Mouse (Mus musculus): ENCODE data around the gene Kat8. TPM values are rescaled to one million over a fixed set of nuclear protein-coding genes. Genes with fewer than 3 reads are reported as not detected.

The Kat8 gene
- polyA plus RNA-seq, 1 experiment: 23.7 TPM

DNA sequence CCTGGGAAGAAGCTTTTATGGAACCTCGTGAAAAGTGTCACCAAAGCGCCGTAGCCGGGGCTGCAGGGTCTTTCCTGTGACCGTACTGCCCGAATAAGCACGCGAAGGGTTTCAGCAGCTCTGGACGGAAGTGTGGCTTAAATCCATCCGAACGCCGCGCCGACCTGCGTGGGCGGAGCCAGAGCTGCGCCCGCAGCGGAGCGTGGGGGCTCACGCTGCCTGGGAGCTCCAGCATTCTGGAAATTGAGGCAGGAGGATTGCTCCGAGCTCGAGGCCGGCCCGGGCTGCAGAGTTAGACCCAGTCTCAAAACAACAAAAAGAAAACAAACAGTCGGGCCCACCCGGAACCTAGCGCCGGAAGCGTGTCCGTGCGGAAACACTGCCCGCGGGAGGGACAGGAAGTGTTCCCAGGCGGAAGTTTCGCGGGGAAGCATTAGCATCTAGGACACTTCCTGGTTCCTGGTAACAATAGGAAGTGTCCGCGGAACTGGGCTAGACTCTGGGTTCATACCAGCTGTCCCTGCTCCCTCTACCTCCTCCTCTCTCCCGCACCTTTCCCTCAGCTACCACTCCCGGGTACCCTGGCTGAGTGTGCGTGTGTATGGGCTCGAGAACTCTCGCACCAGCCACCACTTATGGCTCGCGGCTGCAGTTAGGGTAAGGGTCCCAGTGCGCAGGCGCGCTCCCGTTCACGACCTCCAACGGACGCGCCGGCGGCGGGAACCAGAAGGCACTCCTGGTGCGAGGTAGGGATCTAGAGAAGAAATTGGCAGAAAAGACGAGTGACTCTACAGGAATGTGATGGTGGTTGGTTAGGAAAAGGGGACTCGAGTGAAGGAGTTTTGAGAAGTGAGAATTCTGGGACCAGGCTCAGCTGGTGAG, 35.6 kb upstream of the Kat8 start, which contains the start of gene Zfp668:
Gene Zfp668, minus strand, starts transcription at position 362 of the 882 bp plus-strand sequence.
- Histone ChIP-seq H3K27ac (ENCODE audit: insufficient read depth, low read depth, low read length) (peak within 1 kb of the TSS; percentile 93), H3K4me1 (ENCODE audit: control insufficient read depth, insufficient read depth, low read length) (peaks cover 20% of the 10 kb centered on the region), H3K4me3 (ENCODE audit: insufficient read depth, low read length) (peak within 1 kb of the TSS; percentile 89)
- TF ChIP-seq CTCF (IDR thresholded peaks at IDR 0.05; ENCODE audit: low read depth, low read length) (no peak), POLR2A (IDR thresholded peaks at IDR 0.05; ENCODE audit: borderline replicate concordance, low read depth, low read length) (0 out of 2 replicates have a peak, but pooled peaks have one; percentile 60)

DNA sequence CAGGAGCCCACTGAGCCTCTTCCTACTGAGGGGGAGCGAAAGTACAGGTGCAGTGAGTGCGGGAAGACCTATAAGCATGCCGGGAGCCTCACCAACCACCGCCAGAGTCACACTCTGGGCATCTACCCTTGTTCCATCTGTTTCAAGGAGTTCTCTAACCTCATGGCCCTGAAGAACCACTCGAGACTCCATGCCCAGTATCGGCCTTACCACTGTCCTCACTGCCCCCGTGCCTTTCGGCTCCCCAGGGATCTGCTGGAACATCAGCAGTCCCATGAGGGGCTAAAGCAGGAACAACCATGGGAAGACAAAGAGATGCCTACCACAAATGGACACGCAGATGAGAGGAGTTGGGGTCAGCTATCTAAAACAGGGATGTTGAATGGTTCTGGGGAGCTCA, 33.0 kb upstream of the Kat8 start:
- Histone ChIP-seq H3K4me1 (ENCODE audit: control insufficient read depth, insufficient read depth, low read length) (peaks cover 7% of the 10 kb centered on the region), H3K4me3 (ENCODE audit: insufficient read depth, low read length) (no peak overlapping the region), H3K27ac (ENCODE audit: insufficient read depth, low read depth, low read length) (no peak overlapping the region)
- TF ChIP-seq POLR2A (IDR thresholded peaks at IDR 0.05; ENCODE audit: borderline replicate concordance, low read depth, low read length) (no peak), CTCF (IDR thresholded peaks at IDR 0.05; ENCODE audit: low read depth, low read length) (no peak)

DNA sequence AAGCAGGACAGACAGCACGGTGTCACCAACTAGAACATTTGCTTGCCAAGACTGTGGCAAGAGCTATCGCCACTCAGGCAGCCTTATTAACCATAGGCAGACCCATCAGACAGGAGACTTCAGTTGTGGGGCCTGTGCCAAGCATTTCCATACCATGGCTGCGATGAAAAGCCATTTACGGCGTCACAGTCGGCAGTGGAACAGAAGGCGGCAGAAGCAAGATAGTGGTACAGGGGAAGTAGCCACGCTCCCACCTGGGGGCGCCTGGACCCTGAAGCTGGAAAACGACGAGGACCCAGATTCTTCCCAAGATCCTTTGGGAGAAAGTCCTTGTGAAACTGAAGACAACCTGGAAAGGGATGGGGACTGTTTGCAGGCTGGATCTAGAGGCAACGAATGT, 31.9 kb upstream of the Kat8 start:
- TF ChIP-seq POLR2A (IDR thresholded peaks at IDR 0.05; ENCODE audit: borderline replicate concordance, low read depth, low read length) (no peak), CTCF (IDR thresholded peaks at IDR 0.05; ENCODE audit: low read depth, low read length) (no peak)

DNA sequence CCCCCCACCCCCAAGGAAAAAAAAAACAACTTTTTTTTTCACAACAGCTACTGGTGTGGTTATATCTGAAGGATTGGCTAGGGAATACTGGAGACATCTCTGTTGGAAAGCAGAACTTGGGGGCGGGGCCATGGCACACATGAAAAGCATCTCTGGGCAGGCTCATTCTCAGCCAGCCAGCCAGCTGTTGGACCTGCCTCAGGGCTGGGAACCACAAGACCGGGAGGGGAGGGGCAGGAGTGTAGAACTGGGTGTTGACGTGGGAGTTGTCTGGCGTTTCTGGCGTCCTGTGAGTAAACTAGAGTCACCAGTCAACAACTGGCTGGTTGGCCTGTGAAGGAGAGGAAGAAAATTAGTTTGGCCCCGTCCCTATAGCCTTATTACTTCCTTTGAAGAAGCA, 26.4 kb upstream of the Kat8 start:
- Histone ChIP-seq H3K4me3 (ENCODE audit: insufficient read depth, low read length) (no peak overlapping the region), H3K27ac (ENCODE audit: insufficient read depth, low read depth, low read length) (no peak overlapping the region), H3K4me1 (ENCODE audit: control insufficient read depth, insufficient read depth, low read length) (no peaks in the 10 kb centered on the region)
- TF ChIP-seq CTCF (IDR thresholded peaks at IDR 0.05; ENCODE audit: low read depth, low read length) (no peak), POLR2A (IDR thresholded peaks at IDR 0.05; ENCODE audit: borderline replicate concordance, low read depth, low read length) (no peak)

More for the DNA sequence above, 31.9 kb upstream of the Kat8 start:
- H3K27ac ChIP-seq (ENCODE audit: insufficient read depth, low read depth, low read length): no peak overlapping the region
- H3K4me1 ChIP-seq (ENCODE audit: control insufficient read depth, insufficient read depth, low read length): peaks cover 3% of the 10 kb centered on the region; the same call in 1 of the 2 replicates
- H3K4me3 ChIP-seq (ENCODE audit: insufficient read depth, low read length): no peak overlapping the region

GRCm38 (mm10) chr7:127886551-127886950, 25.8 kb upstream of the Kat8 start:
- H3K4me1 ChIP-seq (ENCODE audit: control insufficient read depth, insufficient read depth, low read length): no peaks in the 10 kb centered on the region
- no peak for TF ChIP-seq POLR2A (IDR thresholded peaks at IDR 0.05; ENCODE audit: borderline replicate concordance, low read depth, low read length)
- TF ChIP-seq CTCF (IDR thresholded peaks at IDR 0.05; ENCODE audit: low read depth, low read length): no peak
- H3K27ac ChIP-seq (ENCODE audit: insufficient read depth, low read depth, low read length): no peak overlapping the region
- H3K4me3 ChIP-seq (ENCODE audit: insufficient read depth, low read length): no peak overlapping the region

DNA sequence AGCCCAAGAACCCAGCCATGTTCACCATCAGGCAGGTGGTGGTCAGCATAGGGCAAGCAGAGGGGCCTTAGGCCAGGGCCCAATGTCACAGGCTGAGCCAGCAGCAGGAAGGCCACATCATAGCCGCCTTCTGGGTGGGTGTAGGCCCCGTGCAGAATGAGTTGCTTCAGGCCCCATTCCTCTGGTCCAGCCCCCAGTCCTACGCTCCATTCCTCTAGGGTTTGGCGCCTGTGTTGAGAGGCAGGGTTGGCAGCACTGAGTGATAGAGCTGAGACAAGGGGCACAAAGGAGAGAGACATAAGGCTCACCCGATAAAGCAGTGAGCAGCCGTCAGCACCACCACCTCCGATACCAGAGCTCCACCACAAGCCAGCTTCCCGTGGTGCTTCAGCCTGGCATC, 25.1 kb upstream of the Kat8 start:
- H3K27ac ChIP-seq (ENCODE audit: insufficient read depth, low read depth, low read length): no peak overlapping the region
- TF ChIP-seq CTCF (IDR thresholded peaks at IDR 0.05; ENCODE audit: low read depth, low read length): no peak
- no peak for TF ChIP-seq POLR2A (IDR thresholded peaks at IDR 0.05; ENCODE audit: borderline replicate concordance, low read depth, low read length)
- no peak overlapping the region for H3K4me3 ChIP-seq (ENCODE audit: insufficient read depth, low read length)
- H3K4me1 ChIP-seq (ENCODE audit: control insufficient read depth, insufficient read depth, low read length): no peaks in the 10 kb centered on the region

DNA sequence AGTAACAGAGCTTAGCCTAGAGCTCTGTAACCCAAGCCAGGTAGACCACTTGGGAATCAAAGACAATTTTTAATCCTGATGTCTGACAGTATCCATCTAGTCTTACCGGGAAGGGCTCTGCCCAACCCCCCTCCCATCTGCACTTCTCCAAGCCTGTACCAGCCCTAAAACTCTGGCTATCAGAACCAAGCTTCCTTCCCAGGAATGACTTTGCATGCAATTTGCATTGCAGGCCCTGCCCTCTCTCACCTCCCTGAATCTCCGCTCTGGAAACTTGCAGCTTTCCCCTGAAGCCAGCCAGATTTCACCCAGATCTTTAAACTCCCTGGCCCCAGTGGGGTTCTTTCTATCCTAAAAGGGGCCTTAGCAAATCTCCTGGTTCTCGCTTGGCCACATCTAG, 24.5 kb upstream of the Kat8 start:
- Histone ChIP-seq H3K4me3 (ENCODE audit: insufficient read depth, low read length) (no peak overlapping the region), H3K27ac (ENCODE audit: insufficient read depth, low read depth, low read length) (no peak overlapping the region), H3K4me1 (ENCODE audit: control insufficient read depth, insufficient read depth, low read length) (no peaks in the 10 kb centered on the region)
- TF ChIP-seq CTCF (IDR thresholded peaks at IDR 0.05; ENCODE audit: low read depth, low read length) (no peak), POLR2A (IDR thresholded peaks at IDR 0.05; ENCODE audit: borderline replicate concordance, low read depth, low read length) (no peak)

- TF ChIP-seq POLR2A (IDR thresholded peaks at IDR 0.05; ENCODE audit: borderline replicate concordance, low read depth, low read length) (no peak), CTCF (IDR thresholded peaks at IDR 0.05; ENCODE audit: low read depth, low read length) (no peak)
- H3K4me1 ChIP-seq (ENCODE audit: control insufficient read depth, insufficient read depth, low read length): no peaks in the 10 kb centered on the region
- H3K27ac ChIP-seq (ENCODE audit: insufficient read depth, low read depth, low read length): no peak overlapping the region
- no peak overlapping the region for H3K4me3 ChIP-seq (ENCODE audit: insufficient read depth, low read length)
These were observed 23.5 kb upstream of the Kat8 start for GRCm38 (mm10) chr7:127888821-127889220.

GRCm38 (mm10) chr7:127890798-127891197, 21.5 kb upstream of the Kat8 start, which contains the start of gene Prss53:
Prss53 (minus strand) TSS chr7:127890970.
- H3K27ac ChIP-seq (ENCODE audit: insufficient read depth, low read depth, low read length): no peak within 1 kb of the TSS
- H3K4me1 ChIP-seq (ENCODE audit: control insufficient read depth, insufficient read depth, low read length): peaks cover 6% of the 10 kb centered on the region
- TF ChIP-seq CTCF (IDR thresholded peaks at IDR 0.05; ENCODE audit: low read depth, low read length) (no peak), POLR2A (IDR thresholded peaks at IDR 0.05; ENCODE audit: borderline replicate concordance, low read depth, low read length) (no peak)
- no peak within 1 kb of the TSS for H3K4me3 ChIP-seq (ENCODE audit: insufficient read depth, low read length)

DNA sequence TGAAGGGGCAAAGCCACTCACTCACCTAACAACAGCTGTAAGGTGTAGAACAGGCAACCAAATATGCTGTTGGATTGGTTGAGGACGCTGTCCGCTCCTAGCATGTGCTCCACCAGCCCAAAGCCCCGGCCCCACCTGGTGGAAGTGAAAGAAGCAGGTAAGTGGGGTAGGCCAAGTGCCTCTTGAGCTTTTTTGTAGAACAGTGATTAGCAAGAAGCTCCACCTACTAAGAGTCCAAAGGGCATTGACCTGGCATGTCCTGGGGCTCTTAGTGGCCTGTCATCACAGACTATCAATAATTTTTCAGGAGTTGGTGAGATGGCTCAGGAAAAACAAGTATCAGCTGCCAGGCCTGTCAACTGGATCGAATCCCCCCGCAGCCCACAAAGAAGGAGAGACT, 17.8 kb upstream of the Kat8 start:
- Histone ChIP-seq H3K27ac (ENCODE audit: insufficient read depth, low read depth, low read length) (no peak overlapping the region), H3K4me3 (ENCODE audit: insufficient read depth, low read length) (peak overlapping the region; percentile 96), H3K4me1 (ENCODE audit: control insufficient read depth, insufficient read depth, low read length) (peaks cover 13% of the 10 kb centered on the region)
- TF ChIP-seq CTCF (IDR thresholded peaks at IDR 0.05; ENCODE audit: low read depth, low read length) (no peak), POLR2A (IDR thresholded peaks at IDR 0.05; ENCODE audit: borderline replicate concordance, low read depth, low read length) (no peak)

All from bone marrow macrophage, adult 2 months (primary cell).